Mouse (Mus musculus) testis, adult 2 months (tissue): ENCODE measurements at regions not wholly inside any gene's neighbourhood (a gene's known extent, or its start where the extent isn't known, plus 50 kb on each side); places are given as distances from the start of the nearest gene placed in this dataset.

ENCODE experiments used
- CTCF ChIP-seq: fragments of 200-500 bp; IDR thresholded peaks from 2 replicates; pipeline ENCODE4 v1.5.1; 2012; ENCODE audit warnings: low read depth, mild to moderate bottlenecking, inconsistent platforms, low read length, moderate library complexity; ENCODE audit not compliant: control insufficient read depth, insufficient read depth, insufficient replicate concordance
- POLR2A ChIP-seq: fragments of 200-500 bp; IDR thresholded peaks from 2 replicates; pipeline ENCODE4 v1.6.1; 2012; ENCODE audit warnings: low read depth, mild to moderate bottlenecking, inconsistent platforms, low read length, moderate library complexity; ENCODE audit not compliant: control insufficient read depth

DNA sequence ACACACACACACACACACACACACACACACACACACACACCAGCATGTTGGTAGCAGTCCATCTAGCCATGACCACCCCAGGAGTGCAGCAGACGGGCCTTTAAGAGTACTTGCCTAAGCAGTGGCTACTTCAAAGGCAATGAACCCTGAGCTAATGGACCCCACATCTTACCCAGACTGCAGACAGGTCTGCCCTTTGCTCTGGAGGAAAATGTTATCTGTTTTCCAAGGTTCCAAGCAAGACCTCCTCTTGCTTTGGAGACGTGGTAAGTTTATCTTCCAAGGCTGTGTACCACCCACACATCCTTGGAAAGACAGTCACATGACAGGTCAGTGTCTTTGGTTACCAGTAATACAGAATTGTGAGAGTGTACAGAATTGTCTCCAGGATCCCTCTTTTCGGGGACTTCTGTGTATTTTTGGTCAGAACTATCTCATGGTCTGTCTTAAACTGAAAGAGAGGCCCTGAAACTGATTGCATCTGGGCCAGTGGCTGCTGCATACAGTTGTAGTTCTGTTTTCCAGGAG lies 88.4 kb upstream of the Gm9887 start:
- TF ChIP-seq CTCF (no peak), POLR2A (no peak)
